8 mouse cellular contexts compared by ENCODE assay signal in genomic region chr4:149305761-149306711, GRCm38 (mm10). TPM values are rescaled to one million over a fixed set of nuclear protein-coding genes. Genes with fewer than 3 reads are reported as not detected.
DNase-seq lines count a peak whose midpoint lies in the region; ATAC-seq lines count a peak whose summit lies in the region.

No protein-coding gene starts in this region.

- peak overlapping the region; percentile 94 for H3K4me3 ChIP-seq in megakaryocyte, embryonic 14.5 days (replicated peaks)
- H3K4me3 ChIP-seq in limb, embryonic 11.5 days (ENCODE audit: low read depth, low read length), result peak overlapping the region; percentile 94
- peak overlapping the region; percentile 96 for H3K4me3 ChIP-seq in stomach, embryonic 14.5 days (ENCODE audit: low read depth, low read length)

- H3K27ac ChIP-seq in limb, embryonic 11.5 days (replicated peaks; ENCODE audit: low read depth, low read length), result no peak overlapping the region
- H3K27ac ChIP-seq in stomach, embryonic 14.5 days (ENCODE audit: low read length), result no peak overlapping the region; the same call in 1 of the 2 replicates

- H3K9ac ChIP-seq in limb, embryonic 11.5 days (ENCODE audit: low read length), result peak overlapping the region; percentile 89
- H3K9ac ChIP-seq in stomach, embryonic 14.5 days (replicated peaks; ENCODE audit: low read depth, low read length), result peak overlapping the region; percentile 87

- WGBS in limb, embryonic 11.5 days, result 50% methylated on average over 14 of the region's 14 CpGs
- WGBS in stomach, embryonic 14.5 days, result 37% methylated on average over 14 of the region's 14 CpGs

- ATAC-seq in megakaryocyte, adult 5-6 weeks (ENCODE audit: poor library complexity, severe bottlenecking), result no peak
- no peak for ATAC-seq in limb, embryonic 11.5 days (ENCODE audit: insufficient number of reproducible peaks, low FRiP score, low TSS enrichment, low read depth)
- ATAC-seq in stomach, embryonic 14.5 days (ENCODE audit: insufficient number of reproducible peaks, insufficient read depth, low FRiP score, low read depth), result no peak

- H3K4me1 ChIP-seq in megakaryocyte, embryonic 14.5 days, result peaks cover 25% of the 10 kb centered on the region
- H3K4me1 ChIP-seq in limb, embryonic 11.5 days (ENCODE audit: control insufficient read depth, insufficient read depth, low read length), result 0 out of 2 replicates have a peak, but pooled peaks cover 8% of the 10 kb centered on the region
- peaks cover 16% of the 10 kb centered on the region for H3K4me1 ChIP-seq in stomach, embryonic 14.5 days (ENCODE audit: control insufficient read depth, insufficient read depth, low read length)

- peaks cover 42% of the 10 kb centered on the region for H3K27me3 ChIP-seq in megakaryocyte, embryonic 14.5 days (replicated peaks)
- no peaks in the 10 kb centered on the region for H3K27me3 ChIP-seq in limb, embryonic 11.5 days (ENCODE audit: control insufficient read depth, insufficient read depth, low read length)
- H3K27me3 ChIP-seq in stomach, embryonic 14.5 days (ENCODE audit: control insufficient read depth, insufficient read depth, low read length), result no peaks in the 10 kb centered on the region

- DNase-seq in embryo, embryonic 10 days (ENCODE audit: low spot score), result peak; percentile 3
- no peak for DNase-seq in embryo, embryonic 11 days
- no peak for DNase-seq in limb, embryonic 11.5 days (ENCODE audit: low spot score)
- DNase-seq in spleen, adult 12 weeks (ENCODE audit: low spot score), result no peak
- DNase-seq in lung, postnatal 14 days, result no peak

- peak overlapping the region; percentile 65 for H3K4me2 ChIP-seq in limb, embryonic 11.5 days (ENCODE audit: low read depth, severe bottlenecking)
- peak overlapping the region; percentile 58 for H3K4me2 ChIP-seq in stomach, embryonic 14.5 days (replicated peaks; ENCODE audit: low read depth, low read length)

- no peaks in the 10 kb centered on the region for H3K36me3 ChIP-seq in megakaryocyte, embryonic 14.5 days (replicated peaks; ENCODE audit: low read length)
- H3K36me3 ChIP-seq in limb, embryonic 11.5 days (ENCODE audit: control insufficient read depth, insufficient read depth, low read length), result no peaks in the 10 kb centered on the region
- no peaks in the 10 kb centered on the region for H3K36me3 ChIP-seq in stomach, embryonic 14.5 days (ENCODE audit: control insufficient read depth, insufficient read depth, low read length)

- no peaks in the 10 kb centered on the region for H3K9me3 ChIP-seq in megakaryocyte, embryonic 14.5 days
- no peaks in the 10 kb centered on the region for H3K9me3 ChIP-seq in limb, embryonic 11.5 days (ENCODE audit: control insufficient read depth, low read length)
- H3K9me3 ChIP-seq in stomach, embryonic 14.5 days (ENCODE audit: control insufficient read depth, low read depth, low read length), result no peaks in the 10 kb centered on the region

RNA-seq across cellular contexts. Expression of gene Kif1b, which starts 1.5 kb away (rescaled TPM):
- 0.87 TPM in 1 of 2 replicates, not detected in the other for polyA plus RNA-seq in megakaryocyte, embryonic 14.5 days (2012; ENCODE audit: insufficient read depth, low replicate concordance)
- total RNA-seq in megakaryocyte, adult 5-6 weeks (2015), result 25.6 and 26.3 TPM in 2 replicates
- 30.2 and 37.3 TPM in 2 replicates for total RNA-seq in megakaryocyte, adult 5-6 weeks (2017)
- 35.6 and 41.7 TPM in 2 replicates for polyA plus RNA-seq in limb, embryonic 11.5 days (2014; fragmentation: Nextera tagmentation; extraction: Ambion mirVana)
- polyA plus RNA-seq in stomach, embryonic 14.5 days (2014; fragmentation: Nextera tagmentation; extraction: Ambion mirVana), result 44.3 and 50.7 TPM in 2 replicates

Comparison
In these comparisons a context has a peak if more than half of its experiments do, and no peak if none do; other contexts are left out.
1. RNA of gene Kif1b, which starts 1.5 kb away (polyA plus RNA-seq): 44.3 to 50.7 TPM in stomach, embryonic 14.5 days and 35.6 to 41.7 TPM in limb, embryonic 11.5 days; 0.87 TPM in megakaryocyte, embryonic 14.5 days; every median in the first group is over 10 times any median in the second.
2. Peak in every context shown above with its lines, with median percentiles within 50 percentile points of each other: H3K4me3 ChIP-seq.